Mouse (Mus musculus): ENCODE results near the gene Lypla2. TPM values are rescaled to one million over a fixed set of nuclear protein-coding genes. Genes with fewer than 3 reads are reported as not detected.
A peak's percentile ranks its signal among the peaks of the same experiment; 100 is the strongest.

The Lypla2 gene
- polyA plus RNA-seq (2015; fragmentation: Nextera tagmentation; extraction: Ambion mirVana): 111 and 115 TPM in 2 replicates

DNA sequence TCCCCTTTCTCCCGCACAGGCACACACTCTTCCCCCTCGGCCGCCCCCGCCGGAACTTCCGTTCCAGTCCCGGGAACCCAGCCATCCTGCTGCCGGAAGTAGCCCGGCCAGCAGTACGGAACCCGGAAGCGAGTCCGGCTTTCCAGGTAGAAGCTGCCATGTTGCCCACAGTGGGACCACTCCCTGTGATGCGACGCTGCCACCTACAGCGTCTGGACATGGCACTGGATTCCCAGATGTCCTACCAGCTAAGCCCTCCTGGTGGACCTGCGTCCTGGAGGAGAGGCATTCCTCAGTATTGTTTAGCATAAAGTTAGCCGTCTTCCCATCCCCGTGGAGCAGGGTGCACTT lies at the start of gene Lypla2:
Gene Lypla2, minus strand, starts transcription at position 71 of the 351 bp plus-strand sequence.
- Histone ChIP-seq H3K4me2 (ENCODE audit: low read depth, low read length) (peak within 1 kb of the TSS; percentile 79), H3K4me1 (ENCODE audit: control insufficient read depth, insufficient read depth, low read length) (peaks cover 18% of the 10 kb centered on the region), H3K9ac (ENCODE audit: low read depth, low read length) (peak within 1 kb of the TSS; percentile 98), H3K4me3 (ENCODE audit: low read length) (peak within 1 kb of the TSS; percentile 98), H3K27me3 (replicated peaks; ENCODE audit: control insufficient read depth, insufficient read depth, low read length) (no peaks in the 10 kb centered on the region), H3K36me3 (ENCODE audit: control insufficient read depth, insufficient read depth, low read length) (peaks cover 21% of the 10 kb centered on the region), H3K27ac (ENCODE audit: low read length) (peak within 1 kb of the TSS; percentile 74), H3K9me3 (ENCODE audit: control insufficient read depth, low read length) (no peaks in the 10 kb centered on the region)
- peak; percentile 87 for ATAC-seq
- WGBS: under 1% methylated on average over 19 of the region's 19 CpGs

GRCm38 (mm10) chr4:136021549-136022047 lies 49.2 kb upstream of the Lypla2 start, which contains the start of gene Eloa:
Gene Eloa (minus strand): TSS chr4:136021763.
- under 1% methylated on average over 48 of the region's 48 CpGs for WGBS
- H3K27ac ChIP-seq (ENCODE audit: low read length): peak within 1 kb of the TSS; percentile 92
- no peaks in the 10 kb centered on the region for H3K9me3 ChIP-seq (ENCODE audit: control insufficient read depth, low read length)
- H3K27me3 ChIP-seq (replicated peaks; ENCODE audit: control insufficient read depth, insufficient read depth, low read length): no peaks in the 10 kb centered on the region
- peak within 1 kb of the TSS; percentile 80 for H3K4me2 ChIP-seq (ENCODE audit: low read depth, low read length)
- H3K4me1 ChIP-seq (ENCODE audit: control insufficient read depth, insufficient read depth, low read length): peaks cover 15% of the 10 kb centered on the region
- H3K36me3 ChIP-seq (ENCODE audit: control insufficient read depth, insufficient read depth, low read length): no peaks in the 10 kb centered on the region
- peak within 1 kb of the TSS; percentile 99 for H3K9ac ChIP-seq (ENCODE audit: low read depth, low read length)
- peak within 1 kb of the TSS; percentile 99 for H3K4me3 ChIP-seq (ENCODE audit: low read length)
- ATAC-seq: peak; percentile 99

- peak; percentile 77 for ATAC-seq
- Histone ChIP-seq H3K4me2 (ENCODE audit: low read depth, low read length) (peak overlapping the region; percentile 80), H3K27me3 (replicated peaks; ENCODE audit: control insufficient read depth, insufficient read depth, low read length) (no peaks in the 10 kb centered on the region), H3K4me3 (ENCODE audit: low read length) (peak overlapping the region; percentile 99), H3K36me3 (ENCODE audit: control insufficient read depth, insufficient read depth, low read length) (no peaks in the 10 kb centered on the region), H3K9me3 (ENCODE audit: control insufficient read depth, low read length) (no peaks in the 10 kb centered on the region), H3K9ac (ENCODE audit: low read depth, low read length) (peak overlapping the region; percentile 99), H3K27ac (ENCODE audit: low read length) (peak overlapping the region; percentile 92), H3K4me1 (ENCODE audit: control insufficient read depth, insufficient read depth, low read length) (peaks cover 15% of the 10 kb centered on the region)
- under 1% methylated on average over 55 of the region's 62 CpGs for WGBS
Observed at GRCm38 (mm10) chr4:136020743-136021548, 48.5 kb upstream of the Lypla2 start.

GRCm38 (mm10) chr4:136016059-136016602 lies 43.7 kb upstream of the Lypla2 start:
- WGBS: 79% methylated on average over 3 of the region's 3 CpGs
- peaks cover 6% of the 10 kb centered on the region for H3K36me3 ChIP-seq (ENCODE audit: control insufficient read depth, insufficient read depth, low read length)

DNA sequence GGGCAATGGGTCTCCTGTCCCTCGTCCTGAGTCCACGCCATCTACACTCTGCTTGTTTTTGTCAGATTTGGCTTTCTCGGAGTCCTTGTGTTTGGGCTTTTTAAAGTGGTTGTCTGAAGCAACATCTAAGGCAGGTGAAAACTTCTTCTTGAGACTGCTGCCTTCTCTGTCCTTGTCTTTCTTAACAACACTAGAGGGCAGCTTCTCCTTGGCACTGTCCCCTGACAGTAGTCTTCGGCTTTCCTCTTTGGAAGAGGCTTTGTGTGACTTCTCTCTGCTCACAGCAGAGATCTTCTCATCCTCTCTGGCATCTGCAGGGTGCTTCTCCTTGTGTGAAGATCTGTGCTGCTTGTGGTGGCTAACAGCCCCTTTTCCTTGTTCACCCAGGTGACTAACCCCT lies 38.2 kb upstream of the Lypla2 start:
- H3K36me3 ChIP-seq (ENCODE audit: control insufficient read depth, insufficient read depth, low read length): peaks cover 29% of the 10 kb centered on the region
- H3K27ac ChIP-seq (ENCODE audit: low read length): no peak overlapping the region
- no peak overlapping the region for H3K4me2 ChIP-seq (ENCODE audit: low read depth, low read length)
- no peak for ATAC-seq
- H3K9ac ChIP-seq (ENCODE audit: low read depth, low read length): no peak overlapping the region
- 91% methylated on average over 4 of the region's 4 CpGs for WGBS
- no peak overlapping the region for H3K4me3 ChIP-seq (ENCODE audit: low read length)
- no peaks in the 10 kb centered on the region for H3K4me1 ChIP-seq (ENCODE audit: control insufficient read depth, insufficient read depth, low read length)
- H3K9me3 ChIP-seq (ENCODE audit: control insufficient read depth, low read length): no peaks in the 10 kb centered on the region
- no peaks in the 10 kb centered on the region for H3K27me3 ChIP-seq (replicated peaks; ENCODE audit: control insufficient read depth, insufficient read depth, low read length)

More at GRCm38 (mm10) chr4:136016059-136016602, 43.7 kb upstream of the Lypla2 start:
- H3K9ac ChIP-seq (ENCODE audit: low read depth, low read length): no peak overlapping the region
- no peak for ATAC-seq
- no peak overlapping the region for H3K27ac ChIP-seq (ENCODE audit: low read length)
- H3K9me3 ChIP-seq (ENCODE audit: control insufficient read depth, low read length): no peaks in the 10 kb centered on the region
- peaks cover 15% of the 10 kb centered on the region for H3K4me1 ChIP-seq (ENCODE audit: control insufficient read depth, insufficient read depth, low read length)
- H3K4me3 ChIP-seq (ENCODE audit: low read length): no peak overlapping the region
- no peak overlapping the region for H3K4me2 ChIP-seq (ENCODE audit: low read depth, low read length)
- H3K27me3 ChIP-seq (replicated peaks; ENCODE audit: control insufficient read depth, insufficient read depth, low read length): no peaks in the 10 kb centered on the region

- H3K9ac ChIP-seq (ENCODE audit: low read depth, low read length): no peak overlapping the region
- H3K36me3 ChIP-seq (ENCODE audit: control insufficient read depth, insufficient read depth, low read length): peaks cover 38% of the 10 kb centered on the region
- WGBS: 87% methylated on average over 8 of the region's 8 CpGs
- no peak overlapping the region for H3K4me3 ChIP-seq (ENCODE audit: low read length)
- no peak overlapping the region for H3K27ac ChIP-seq (ENCODE audit: low read length)
- no peaks in the 10 kb centered on the region for H3K4me1 ChIP-seq (ENCODE audit: control insufficient read depth, insufficient read depth, low read length)
- no peak for ATAC-seq
- H3K9me3 ChIP-seq (ENCODE audit: control insufficient read depth, low read length): no peaks in the 10 kb centered on the region
- no peaks in the 10 kb centered on the region for H3K27me3 ChIP-seq (replicated peaks; ENCODE audit: control insufficient read depth, insufficient read depth, low read length)
- H3K4me2 ChIP-seq (ENCODE audit: low read depth, low read length): no peak overlapping the region
Observed at GRCm38 (mm10) chr4:136008782-136009447, 36.5 kb upstream of the Lypla2 start.

- no peak overlapping the region for H3K27ac ChIP-seq (ENCODE audit: low read length)
- no peaks in the 10 kb centered on the region for H3K27me3 ChIP-seq (replicated peaks; ENCODE audit: control insufficient read depth, insufficient read depth, low read length)
- H3K9ac ChIP-seq (ENCODE audit: low read depth, low read length): no peak overlapping the region
- H3K36me3 ChIP-seq (ENCODE audit: control insufficient read depth, insufficient read depth, low read length): peaks cover 42% of the 10 kb centered on the region
- 91% methylated on average over 3 of the region's 3 CpGs for WGBS
- H3K4me3 ChIP-seq (ENCODE audit: low read length): no peak overlapping the region
- no peak overlapping the region for H3K4me2 ChIP-seq (ENCODE audit: low read depth, low read length)
- no peak for ATAC-seq
- no peaks in the 10 kb centered on the region for H3K4me1 ChIP-seq (ENCODE audit: control insufficient read depth, insufficient read depth, low read length)
- no peaks in the 10 kb centered on the region for H3K9me3 ChIP-seq (ENCODE audit: control insufficient read depth, low read length)
Observed at GRCm38 (mm10) chr4:136006821-136007220, 34.4 kb upstream of the Lypla2 start.

- H3K4me3 ChIP-seq (ENCODE audit: low read length): no peak overlapping the region
- no peaks in the 10 kb centered on the region for H3K27me3 ChIP-seq (replicated peaks; ENCODE audit: control insufficient read depth, insufficient read depth, low read length)
- 87% methylated on average over 2 of the region's 2 CpGs for WGBS
- H3K27ac ChIP-seq (ENCODE audit: low read length): no peak overlapping the region
- H3K4me2 ChIP-seq (ENCODE audit: low read depth, low read length): no peak overlapping the region
- peaks cover 33% of the 10 kb centered on the region for H3K36me3 ChIP-seq (ENCODE audit: control insufficient read depth, insufficient read depth, low read length)
- H3K4me1 ChIP-seq (ENCODE audit: control insufficient read depth, insufficient read depth, low read length): no peaks in the 10 kb centered on the region
- no peak for ATAC-seq
- no peaks in the 10 kb centered on the region for H3K9me3 ChIP-seq (ENCODE audit: control insufficient read depth, low read length)
- no peak overlapping the region for H3K9ac ChIP-seq (ENCODE audit: low read depth, low read length)
Observed at GRCm38 (mm10) chr4:136004921-136005320, 32.5 kb upstream of the Lypla2 start.

GRCm38 (mm10) chr4:136004107-136004675 lies 31.8 kb upstream of the Lypla2 start:
- no peak overlapping the region for H3K27ac ChIP-seq (ENCODE audit: low read length)
- H3K9me3 ChIP-seq (ENCODE audit: control insufficient read depth, low read length): no peaks in the 10 kb centered on the region
- no peak for ATAC-seq
- WGBS: 86% methylated on average over 5 of the region's 5 CpGs
- H3K4me2 ChIP-seq (ENCODE audit: low read depth, low read length): no peak overlapping the region
- peaks cover 28% of the 10 kb centered on the region for H3K36me3 ChIP-seq (ENCODE audit: control insufficient read depth, insufficient read depth, low read length)
- no peaks in the 10 kb centered on the region for H3K4me1 ChIP-seq (ENCODE audit: control insufficient read depth, insufficient read depth, low read length)
- H3K27me3 ChIP-seq (replicated peaks; ENCODE audit: control insufficient read depth, insufficient read depth, low read length): no peaks in the 10 kb centered on the region
- H3K9ac ChIP-seq (ENCODE audit: low read depth, low read length): no peak overlapping the region
- H3K4me3 ChIP-seq (ENCODE audit: low read length): no peak overlapping the region
